Mouse (Mus musculus): ENCODE results near the gene Syn1. TPM values are rescaled to one million over a fixed set of nuclear protein-coding genes. Genes with fewer than 3 reads are reported as not detected.

The Syn1 gene
- total and polyA plus RNA-seq, 2 experiments = 0.13 TPM; not detected in 1

GRCm38 (mm10) chrX:20853794-20854193 is 67.0 kb downstream of the Syn1 start:
- no peaks in the 10 kb centered on the region; the same call in 1 of the 2 replicates for H3K4me1 ChIP-seq (ENCODE audit: control insufficient read depth, insufficient read depth, low read length)
- 96% methylated on average over 7 of the region's 7 CpGs for WGBS
- DNase-seq (ENCODE audit: extremely low read depth, low read depth, low spot score) = no peak
- H3K79me2 ChIP-seq (ENCODE audit: control insufficient read depth, insufficient read depth, low read length) = peaks cover 3% of the 10 kb centered on the region; the same call in 1 of the 2 replicates
- no peak overlapping the region for H3K27ac ChIP-seq (replicated peaks; ENCODE audit: insufficient read depth, low read depth, low read length)
- no peak overlapping the region for H3K4me3 ChIP-seq (ENCODE audit: insufficient read depth, low read depth, low read length)
- TF ChIP-seq POLR2A (IDR thresholded peaks at IDR 0.05; ENCODE audit: extremely low read depth, insufficient read depth, low read length) = no peak
- TF ChIP-seq CTCF (IDR thresholded peaks at IDR 0.05; ENCODE audit: low read depth, low read length) = no peak
- peaks cover 20% of the 10 kb centered on the region; the same call in 1 of the 2 replicates for H3K36me3 ChIP-seq (ENCODE audit: control insufficient read depth, insufficient read depth, low read length)
- no peak overlapping the region for H3K9ac ChIP-seq (ENCODE audit: low read depth, low read length)
- no peaks in the 10 kb centered on the region for H3K27me3 ChIP-seq (ENCODE audit: control insufficient read depth, insufficient read depth, low read length)

GRCm38 (mm10) chrX:20848256-20848984 is 72.4 kb downstream of the Syn1 start:
- H3K27me3 ChIP-seq (ENCODE audit: control insufficient read depth, insufficient read depth, low read length) = no peaks in the 10 kb centered on the region
- no peaks in the 10 kb centered on the region; the same call in 1 of the 2 replicates for H3K4me1 ChIP-seq (ENCODE audit: control insufficient read depth, insufficient read depth, low read length)
- H3K36me3 ChIP-seq (ENCODE audit: control insufficient read depth, insufficient read depth, low read length) = peaks cover 13% of the 10 kb centered on the region; the same call in 1 of the 2 replicates
- H3K9ac ChIP-seq (ENCODE audit: low read depth, low read length) = peak overlapping the region; percentile 80
- H3K4me3 ChIP-seq (ENCODE audit: insufficient read depth, low read depth, low read length) = peak overlapping the region; percentile 91
- under 1% methylated on average over 40 of the region's 42 CpGs for WGBS
- peak overlapping the region; percentile 38 for H3K27ac ChIP-seq (replicated peaks; ENCODE audit: insufficient read depth, low read depth, low read length)
- peak; percentile 91 for DNase-seq (ENCODE audit: extremely low read depth, low read depth, low spot score)
- H3K79me2 ChIP-seq (ENCODE audit: control insufficient read depth, insufficient read depth, low read length) = peaks cover 6% of the 10 kb centered on the region; the same call in 1 of the 2 replicates
- no peak for TF ChIP-seq CTCF (IDR thresholded peaks at IDR 0.05; ENCODE audit: low read depth, low read length)
- peak; percentile 69 for TF ChIP-seq POLR2A (IDR thresholded peaks at IDR 0.05; ENCODE audit: extremely low read depth, insufficient read depth, low read length)

GRCm38 (mm10) chrX:20847816-20848215 is 73.0 kb downstream of the Syn1 start:
- H3K4me3 ChIP-seq (ENCODE audit: insufficient read depth, low read depth, low read length) = no peak overlapping the region
- peaks cover 10% of the 10 kb centered on the region; the same call in 1 of the 2 replicates for H3K36me3 ChIP-seq (ENCODE audit: control insufficient read depth, insufficient read depth, low read length)
- 13% methylated on average over 2 of the region's 2 CpGs for WGBS
- peaks cover 6% of the 10 kb centered on the region; the same call in 1 of the 2 replicates for H3K79me2 ChIP-seq (ENCODE audit: control insufficient read depth, insufficient read depth, low read length)
- no peak overlapping the region for H3K9ac ChIP-seq (ENCODE audit: low read depth, low read length)
- TF ChIP-seq CTCF (IDR thresholded peaks at IDR 0.05; ENCODE audit: low read depth, low read length) = no peak
- TF ChIP-seq POLR2A (IDR thresholded peaks at IDR 0.05; ENCODE audit: extremely low read depth, insufficient read depth, low read length) = no peak
- no peak overlapping the region for H3K27ac ChIP-seq (replicated peaks; ENCODE audit: insufficient read depth, low read depth, low read length)
- H3K4me1 ChIP-seq (ENCODE audit: control insufficient read depth, insufficient read depth, low read length) = no peaks in the 10 kb centered on the region; the same call in 1 of the 2 replicates
- DNase-seq (ENCODE audit: extremely low read depth, low read depth, low spot score) = no peak
- no peaks in the 10 kb centered on the region for H3K27me3 ChIP-seq (ENCODE audit: control insufficient read depth, insufficient read depth, low read length)

GRCm38 (mm10) chrX:20847232-20847631 is 73.6 kb downstream of the Syn1 start:
- Histone ChIP-seq H3K9ac (ENCODE audit: low read depth, low read length) (no peak overlapping the region), H3K36me3 (ENCODE audit: control insufficient read depth, insufficient read depth, low read length) (peaks cover 8% of the 10 kb centered on the region; the same call in 1 of the 2 replicates), H3K79me2 (ENCODE audit: control insufficient read depth, insufficient read depth, low read length) (peaks cover 6% of the 10 kb centered on the region; the same call in 1 of the 2 replicates), H3K4me3 (ENCODE audit: insufficient read depth, low read depth, low read length) (no peak overlapping the region), H3K27ac (replicated peaks; ENCODE audit: insufficient read depth, low read depth, low read length) (no peak overlapping the region), H3K4me1 (ENCODE audit: control insufficient read depth, insufficient read depth, low read length) (no peaks in the 10 kb centered on the region; the same call in 1 of the 2 replicates), H3K27me3 (ENCODE audit: control insufficient read depth, insufficient read depth, low read length) (no peaks in the 10 kb centered on the region)
- TF ChIP-seq POLR2A (IDR thresholded peaks at IDR 0.05; ENCODE audit: extremely low read depth, insufficient read depth, low read length) = no peak
- no peak for TF ChIP-seq CTCF (IDR thresholded peaks at IDR 0.05; ENCODE audit: low read depth, low read length)
- no peak for DNase-seq (ENCODE audit: extremely low read depth, low read depth, low spot score)
- 96% methylated on average over 3 of the region's 3 CpGs for WGBS

- H3K27ac ChIP-seq (replicated peaks; ENCODE audit: insufficient read depth, low read depth, low read length) = no peak overlapping the region
- H3K4me1 ChIP-seq (ENCODE audit: control insufficient read depth, insufficient read depth, low read length) = peaks cover 1% of the 10 kb centered on the region; the same call in 1 of the 2 replicates
- no peak overlapping the region for H3K4me3 ChIP-seq (ENCODE audit: insufficient read depth, low read depth, low read length)
- peak; percentile 63 for DNase-seq (ENCODE audit: extremely low read depth, low read depth, low spot score)
- 3% methylated on average over 5 of the region's 5 CpGs for WGBS
- no peaks in the 10 kb centered on the region for H3K36me3 ChIP-seq (ENCODE audit: control insufficient read depth, insufficient read depth, low read length)
- no peak overlapping the region for H3K9ac ChIP-seq (ENCODE audit: low read depth, low read length)
- TF ChIP-seq CTCF (IDR thresholded peaks at IDR 0.05; ENCODE audit: low read depth, low read length) = peak; percentile 26; the same call in 1 of the 2 replicates
- no peak for TF ChIP-seq POLR2A (IDR thresholded peaks at IDR 0.05; ENCODE audit: extremely low read depth, insufficient read depth, low read length)
- no peaks in the 10 kb centered on the region for H3K27me3 ChIP-seq (ENCODE audit: control insufficient read depth, insufficient read depth, low read length)
- H3K79me2 ChIP-seq (ENCODE audit: control insufficient read depth, insufficient read depth, low read length) = no peaks in the 10 kb centered on the region
These were observed 91.9 kb downstream of the Syn1 start for GRCm38 (mm10) chrX:20828934-20829333.
